Mouse (Mus musculus): ENCODE measurements around the gene Tmem245.

Tmem245 gene

DNA sequence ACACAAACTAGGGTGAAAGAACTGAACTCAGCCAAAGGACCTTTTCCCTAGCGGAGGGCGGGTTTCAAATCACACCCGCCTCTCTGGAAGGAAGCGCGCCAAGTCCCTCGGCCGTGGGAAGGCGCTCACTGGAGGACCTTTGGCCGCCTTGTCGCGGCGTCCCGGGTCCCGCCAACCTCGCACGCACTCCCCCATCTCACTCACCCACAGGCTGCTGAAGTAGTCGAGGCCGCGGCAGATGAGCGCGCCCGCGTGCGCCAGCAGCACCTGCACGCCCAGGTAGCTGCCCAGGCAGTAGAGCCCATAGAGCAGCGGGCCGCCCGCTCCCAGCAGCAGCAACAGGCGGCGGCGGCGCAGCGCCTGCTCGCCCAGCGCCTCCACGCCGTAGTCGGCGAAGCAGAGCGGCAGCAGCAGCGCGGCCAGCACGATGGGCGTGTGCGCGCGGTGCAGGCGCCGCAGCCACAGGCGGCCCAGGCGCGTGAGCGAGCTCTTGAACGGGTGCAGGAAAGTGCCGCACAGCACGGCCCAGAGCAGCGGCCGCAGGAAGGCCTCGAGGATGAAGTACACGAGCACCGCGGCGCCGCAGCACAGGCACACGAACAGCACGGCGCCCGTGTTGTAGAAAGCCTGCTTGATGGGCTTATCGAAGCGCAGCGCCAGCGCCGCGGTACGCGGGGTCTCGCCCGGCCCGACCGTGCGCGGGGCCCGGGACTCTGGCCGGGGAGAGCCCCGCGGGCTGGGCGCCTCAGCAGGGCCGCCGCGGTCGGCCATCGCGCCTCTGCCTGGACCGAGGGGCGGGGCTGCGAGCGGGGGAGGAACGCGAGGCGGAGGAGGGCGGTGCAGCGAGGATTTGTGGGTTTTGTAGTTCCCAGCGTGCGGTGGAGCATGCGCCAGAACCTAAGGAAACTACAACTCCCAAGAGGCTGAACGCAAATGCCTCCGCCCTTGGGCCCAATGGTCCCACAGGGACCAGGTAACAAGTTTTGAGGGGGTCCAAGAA, at the start of gene Tmem245:
Gene Tmem245 (minus strand): TSS at position 797 of the 1,000 bp plus-strand sequence.
- peak; percentile 94 for DNase-seq

DNA sequence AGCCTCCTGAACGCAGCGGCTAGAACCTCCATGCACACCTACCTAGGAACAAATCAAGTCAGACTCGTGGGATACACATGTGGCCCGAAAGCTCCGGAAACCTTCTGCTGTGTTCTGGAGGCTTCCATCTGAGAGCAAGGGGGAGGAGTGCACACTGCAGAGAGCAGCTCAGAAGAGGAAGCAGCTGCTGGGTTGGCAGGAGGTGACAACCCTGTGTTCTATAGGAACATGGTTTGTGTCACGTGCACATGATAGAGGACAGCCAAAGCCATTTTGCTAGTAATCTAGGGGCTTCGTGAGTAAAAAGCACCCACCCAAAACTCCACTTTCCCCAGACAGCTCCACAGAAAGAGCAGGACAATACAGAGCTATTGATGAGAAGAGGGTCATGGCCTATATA, 46.1 kb upstream of the Tmem245 start:
- DNase-seq = peak; percentile 48

DNA sequence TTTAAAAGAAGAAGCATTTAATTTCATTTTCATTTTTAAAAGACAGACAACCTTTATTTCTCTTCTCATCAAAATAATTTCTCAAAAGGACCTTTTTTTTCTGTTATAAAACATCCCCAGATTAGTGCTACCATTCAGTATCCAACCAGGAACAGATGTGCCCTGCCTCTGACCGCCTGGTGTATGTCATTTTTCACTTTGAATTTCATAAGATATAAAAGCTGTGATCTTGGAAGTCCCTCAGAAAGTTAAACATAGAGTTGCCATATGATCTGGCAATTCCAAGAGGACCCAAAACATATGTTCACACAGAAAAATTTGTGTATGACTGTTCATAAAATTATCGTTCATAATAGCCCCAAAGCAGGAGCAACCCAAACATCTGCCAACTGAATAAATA, 44.7 kb upstream of the Tmem245 start:
- no peak for DNase-seq

DNA sequence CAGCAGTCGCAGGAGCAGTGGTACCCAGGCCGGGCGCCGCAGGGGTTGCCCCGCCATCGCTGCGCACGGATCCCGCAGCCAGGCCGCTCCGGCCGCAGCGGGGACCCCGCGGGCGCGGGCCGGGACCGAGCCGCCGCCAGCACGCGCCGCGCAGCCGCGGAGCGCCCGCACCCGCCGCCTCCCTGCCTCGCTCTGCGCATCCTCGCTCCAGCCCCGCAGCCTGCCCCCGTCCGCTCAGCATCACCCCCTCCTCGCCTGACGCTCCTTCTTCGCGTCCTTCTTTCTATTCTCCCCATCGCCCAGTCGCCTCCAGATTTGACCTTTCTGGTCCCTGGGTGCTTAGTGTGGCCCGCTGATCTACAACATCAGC, 43.0 kb upstream of the Tmem245 start, which contains the start of gene Frrs1l:
Gene Frrs1l (minus strand): TSS at position 177 of the 370 bp plus-strand sequence.
- no peak for DNase-seq

DNA sequence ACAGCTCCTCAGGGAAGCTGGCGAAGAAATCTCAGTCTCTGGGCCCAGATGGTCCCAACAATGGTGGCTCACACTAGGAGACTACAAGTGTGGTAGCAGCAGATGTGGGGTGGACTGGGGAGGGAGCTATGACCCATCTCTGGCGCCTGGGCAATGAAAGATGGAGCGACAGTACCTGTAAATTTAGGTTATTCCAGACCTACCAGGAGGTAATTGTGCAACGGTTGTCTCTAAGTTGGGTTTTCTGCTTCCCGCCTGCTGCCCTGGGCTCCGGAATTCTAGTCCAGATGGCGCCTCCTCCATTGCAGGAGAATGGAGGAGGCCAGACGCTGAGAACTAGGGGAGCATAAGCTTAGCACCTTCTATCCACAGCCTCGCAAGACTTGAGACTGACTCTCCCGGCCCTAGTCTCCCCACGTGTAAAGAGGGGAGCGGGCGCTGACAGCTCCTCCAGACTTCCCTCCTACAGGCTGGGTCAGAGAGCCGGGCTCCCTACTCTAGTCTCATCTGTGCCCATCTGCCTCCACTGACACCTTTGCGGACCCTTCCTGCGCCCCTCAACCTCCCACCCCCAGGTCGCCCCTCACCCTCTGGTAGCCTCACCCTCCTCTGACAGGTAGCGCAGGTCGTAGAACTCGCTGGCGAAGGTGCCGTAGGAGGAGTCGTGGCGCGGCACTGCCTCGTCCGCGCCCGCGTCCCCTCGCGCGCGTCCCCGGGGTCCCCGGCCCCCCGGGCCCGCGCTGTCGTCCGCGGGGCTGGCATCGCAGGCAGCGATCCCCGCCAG, 42.4 kb upstream of the Tmem245 start:
- DNase-seq = no peak

DNA sequence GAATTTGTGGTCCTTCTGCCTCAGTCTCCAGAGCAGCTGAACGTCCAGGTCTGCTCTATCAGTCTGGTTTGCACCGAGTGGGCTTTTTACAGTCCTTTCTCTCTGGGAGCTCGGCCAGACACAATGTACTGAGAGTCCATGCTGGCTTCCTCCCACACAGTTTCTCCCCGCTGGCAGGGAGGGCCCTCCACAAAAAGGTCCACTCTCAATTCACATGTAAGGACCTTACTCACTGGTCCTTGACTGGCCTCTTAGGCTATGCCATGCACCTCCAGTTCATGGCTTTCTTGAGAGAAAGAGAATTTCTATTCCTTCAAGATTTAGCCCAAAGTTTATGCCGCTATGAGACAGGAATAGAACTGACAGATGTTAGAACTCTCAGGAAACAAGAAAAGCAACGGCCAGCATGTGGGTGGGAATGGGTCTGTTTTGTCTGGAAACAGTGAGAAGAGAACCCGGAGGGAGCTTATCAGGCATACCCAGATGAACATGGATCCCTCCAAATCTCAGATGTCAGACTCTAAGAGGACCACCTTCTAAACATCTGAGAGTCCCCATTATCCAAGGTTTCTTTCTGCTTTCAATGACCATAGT, 18.4 kb upstream of the Tmem245 start:
- no peak for DNase-seq

DNA sequence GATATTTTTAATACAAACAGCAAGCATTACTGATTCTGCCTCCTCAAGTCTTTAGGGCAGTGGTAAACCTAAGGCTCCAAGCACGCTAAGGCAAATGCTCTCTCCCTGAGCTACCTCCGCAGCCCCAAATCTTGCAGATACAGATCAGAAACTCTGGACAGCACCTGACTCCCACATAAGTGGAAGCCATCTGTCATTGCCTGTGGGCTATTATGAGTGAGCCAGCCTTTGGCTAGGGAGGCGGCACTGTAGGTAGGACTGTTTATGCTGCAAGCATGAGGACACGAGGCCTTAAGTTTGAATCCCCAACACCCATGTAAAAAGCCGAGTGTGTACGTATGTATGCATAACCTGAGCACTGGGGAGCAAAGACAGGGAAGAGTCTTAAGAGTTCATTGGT, 16.4 kb upstream of the Tmem245 start:
- no peak for DNase-seq

DNA sequence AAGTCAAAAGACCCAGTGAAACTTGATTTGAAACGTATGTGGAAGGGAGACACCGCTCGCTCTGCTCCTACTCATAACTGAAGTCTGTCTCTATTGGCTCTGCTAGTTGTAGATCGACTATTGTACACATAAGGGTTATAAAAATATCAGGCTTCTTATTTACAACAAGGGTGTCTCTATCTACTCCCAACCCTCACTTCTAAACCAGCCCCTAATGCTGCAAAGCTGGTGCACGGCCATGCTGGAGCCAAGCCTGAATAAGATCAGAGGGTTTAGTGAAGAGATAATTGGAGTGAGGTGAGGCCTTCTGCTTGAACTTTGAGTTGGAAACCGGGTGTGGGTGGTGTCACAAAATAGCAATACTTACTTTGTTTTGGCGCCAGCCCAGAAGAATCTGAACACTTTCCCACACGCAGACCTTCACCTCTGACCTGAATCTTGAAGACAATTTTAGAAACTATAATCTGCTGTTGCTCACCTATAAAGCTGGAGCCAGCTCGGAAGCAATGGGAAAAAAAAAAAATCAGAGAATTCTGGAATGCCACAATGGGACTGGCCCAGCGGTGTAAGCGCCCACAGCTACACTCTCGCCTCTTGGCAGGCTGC, 14.2 kb upstream of the Tmem245 start:
- no peak for DNase-seq

DNA sequence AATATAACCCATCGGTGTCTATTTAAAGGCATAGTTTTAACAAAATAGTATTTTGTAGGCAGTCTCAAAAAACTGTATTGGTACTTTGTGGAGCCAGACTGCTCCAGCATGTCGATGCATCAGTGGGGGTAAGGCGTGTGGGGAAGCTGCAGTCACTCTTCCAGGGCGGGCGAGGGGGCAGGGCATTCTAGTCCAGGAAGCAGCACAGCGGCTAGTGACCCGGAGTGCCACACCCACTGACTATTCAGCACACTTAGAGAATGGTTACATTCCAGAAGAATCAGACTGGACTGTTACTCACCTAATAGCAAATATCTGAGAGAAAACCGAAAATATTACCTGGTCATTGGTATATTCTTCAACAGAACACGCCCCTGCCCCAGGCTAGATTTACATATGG, 10.3 kb upstream of the Tmem245 start:
- no peak for DNase-seq

DNA sequence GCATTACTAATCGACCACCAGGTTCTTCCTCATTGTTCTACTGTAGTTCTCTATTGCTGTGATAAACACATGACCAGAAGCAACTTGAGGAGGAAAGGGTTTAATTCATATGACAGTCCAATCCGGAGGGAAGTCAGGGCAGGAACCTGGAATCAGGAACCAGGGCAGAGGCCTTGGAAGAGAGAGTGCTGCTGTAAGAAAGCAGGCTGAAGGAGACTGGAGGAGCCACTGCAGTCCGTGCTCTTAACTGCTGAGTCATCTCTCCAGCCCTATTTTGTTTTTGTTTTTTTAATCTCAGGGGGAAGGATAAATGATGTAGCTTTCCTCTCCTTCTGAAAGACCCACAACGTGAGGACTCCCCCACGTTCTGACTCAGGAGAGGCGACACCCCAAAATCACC, 6.0 kb upstream of the Tmem245 start:
- DNase-seq = no peak

DNA sequence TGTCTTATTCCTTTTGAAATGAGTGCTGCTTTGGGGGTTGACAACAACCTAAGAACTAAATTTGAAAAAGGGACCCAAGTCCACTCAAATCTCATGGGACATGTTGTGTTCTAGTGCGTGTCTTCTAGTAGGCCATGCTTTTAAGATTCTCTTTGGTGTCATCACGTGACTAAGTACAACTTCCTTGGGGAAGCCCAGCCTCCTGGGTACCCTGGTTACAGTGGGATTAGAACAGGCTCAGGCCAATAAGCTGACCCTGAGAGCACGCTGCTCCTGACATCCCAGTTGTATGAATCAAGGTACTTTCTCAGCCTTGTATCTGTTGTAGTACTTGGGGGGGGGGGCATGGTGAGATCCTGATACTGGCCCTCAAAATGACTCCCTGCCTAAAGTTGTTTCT, 4.5 kb upstream of the Tmem245 start:
- DNase-seq = no peak

DNA sequence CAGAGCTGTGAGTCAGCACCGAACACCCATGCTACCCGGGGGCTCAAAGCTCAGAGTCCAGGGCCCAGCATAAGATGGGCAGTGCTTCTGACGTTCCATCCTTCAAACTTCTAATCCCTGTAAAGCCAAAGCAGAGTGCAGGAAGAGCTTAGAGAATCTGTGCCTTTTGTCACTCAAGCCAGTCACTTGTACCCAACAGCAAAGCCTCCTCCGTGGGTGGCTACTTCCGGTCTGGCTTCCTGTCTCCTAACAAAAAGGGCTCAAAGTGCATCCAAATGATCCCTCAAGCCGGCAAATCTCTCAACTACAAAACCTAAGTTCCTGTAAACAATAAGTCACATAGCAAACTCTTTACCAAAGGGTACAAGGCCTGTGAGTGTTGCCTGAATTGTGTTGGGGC, 2.3 kb upstream of the Tmem245 start:
- peak; percentile 26 for DNase-seq

DNA sequence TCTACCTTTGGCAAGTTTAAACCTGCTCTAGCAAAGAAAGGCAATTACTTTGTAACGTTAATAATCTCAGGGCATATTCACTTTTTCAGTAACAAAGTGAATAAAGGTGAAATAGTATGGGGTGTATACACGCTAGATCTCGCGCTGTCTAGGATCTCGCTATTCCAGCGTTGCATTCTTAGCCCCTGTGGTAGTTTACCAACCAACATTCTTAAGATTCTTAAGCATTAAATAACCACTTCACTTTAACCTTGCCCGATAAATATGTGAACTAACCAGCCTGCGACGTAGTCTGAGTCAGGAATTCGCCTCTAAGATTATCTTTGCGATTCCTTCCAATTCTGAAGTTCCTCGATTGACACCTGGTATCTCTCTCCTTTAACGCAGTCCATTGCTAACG, 1.1 kb downstream of the Tmem245 start:
- DNase-seq = no peak

DNA sequence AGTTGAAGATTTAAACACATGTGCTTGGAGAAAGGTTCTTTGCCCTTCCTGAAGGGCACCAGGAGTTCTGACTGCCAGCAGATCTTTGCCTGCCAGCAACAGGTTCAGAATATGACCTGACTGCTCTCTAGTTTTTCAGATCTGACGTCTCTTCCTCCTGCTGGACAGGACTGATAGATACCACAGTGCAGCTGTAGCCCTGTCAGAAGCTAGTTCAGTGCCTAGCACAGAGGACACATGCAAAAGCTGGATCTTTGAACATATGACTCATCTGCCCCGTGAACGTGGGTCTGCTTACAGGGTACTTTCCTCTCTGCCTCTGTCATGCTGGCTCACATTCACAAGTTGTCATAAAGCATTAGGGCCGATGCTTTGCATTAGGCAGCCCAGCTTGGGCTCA, 3.0 kb downstream of the Tmem245 start:
- DNase-seq = no peak

DNA sequence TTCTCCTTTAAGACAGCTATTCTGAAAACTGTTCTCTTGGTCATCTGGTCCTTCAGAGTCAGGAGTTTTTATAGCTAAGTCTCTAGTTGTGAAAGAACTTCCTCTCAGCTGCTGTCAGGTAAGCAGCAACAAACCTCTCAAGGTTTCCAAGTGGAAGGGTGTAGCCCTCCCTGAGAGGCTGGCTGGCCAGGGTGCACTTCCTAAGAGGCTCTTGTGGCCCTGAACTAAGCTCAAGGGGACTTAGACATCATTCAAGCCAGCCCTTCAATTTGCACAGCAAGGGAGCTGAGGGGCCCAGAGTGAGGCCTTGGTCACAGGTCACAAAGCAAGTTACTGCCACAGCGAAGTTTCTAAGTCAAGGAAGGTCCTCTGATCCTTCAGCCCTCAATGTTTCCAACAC, 4.0 kb downstream of the Tmem245 start:
- DNase-seq = no peak

DNA sequence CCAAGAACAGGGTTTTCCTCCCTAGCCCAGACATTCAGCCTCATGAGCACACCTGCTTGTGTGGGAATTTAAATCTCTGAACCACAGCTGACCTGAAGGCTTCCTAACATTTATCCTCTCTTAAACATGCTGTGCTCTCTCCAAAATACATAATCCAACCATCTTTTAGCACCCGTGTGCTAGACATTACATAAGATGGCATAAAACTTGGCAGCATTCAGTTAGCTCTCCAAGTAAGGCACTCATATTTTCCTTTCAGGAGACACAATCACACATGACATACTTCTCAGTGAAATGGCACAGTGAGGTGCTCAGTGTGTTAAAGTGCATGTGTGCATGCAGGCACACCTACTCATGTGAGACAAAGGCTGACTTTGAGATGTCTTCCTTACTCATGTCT, 4.7 kb downstream of the Tmem245 start:
- no peak for DNase-seq

DNA sequence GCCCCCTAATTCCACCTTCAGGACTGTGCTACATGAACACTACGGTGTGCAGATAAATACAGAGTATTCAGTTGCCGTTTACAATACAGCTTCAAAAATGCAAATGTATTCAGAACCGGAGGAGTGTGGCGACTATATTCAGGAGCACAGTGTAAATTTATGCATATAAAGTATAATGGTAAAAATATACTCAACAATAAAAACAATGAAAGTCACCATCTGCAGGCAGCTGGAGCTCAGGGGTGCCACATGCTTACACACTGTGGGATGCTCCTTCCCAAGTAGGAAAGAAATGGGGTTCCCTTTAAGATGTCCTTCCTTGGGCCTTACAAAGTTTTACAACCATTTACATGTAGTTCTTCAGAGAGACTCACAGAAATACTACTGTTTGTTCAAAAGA, 5.8 kb downstream of the Tmem245 start:
- DNase-seq = no peak

DNA sequence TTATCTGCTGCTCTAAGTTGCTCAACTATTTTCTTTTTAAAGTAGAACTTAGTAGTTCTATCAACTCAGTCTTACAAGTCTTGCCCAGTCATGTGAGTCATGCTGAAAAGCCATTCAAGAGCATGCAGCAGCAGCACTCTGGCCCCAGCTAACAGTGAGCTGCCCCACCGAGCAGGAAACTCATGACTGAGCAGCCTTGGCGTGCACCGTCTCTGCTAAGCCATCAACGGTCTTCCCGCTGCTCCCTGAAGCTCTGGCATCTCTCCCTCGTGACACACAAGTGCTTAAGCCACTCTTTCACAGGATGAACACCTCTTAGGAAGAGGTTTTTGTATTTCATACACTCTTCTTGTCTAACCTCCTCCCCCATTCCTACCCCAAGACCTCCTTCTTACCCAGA, 10.1 kb downstream of the Tmem245 start:
- DNase-seq = no peak

DNA sequence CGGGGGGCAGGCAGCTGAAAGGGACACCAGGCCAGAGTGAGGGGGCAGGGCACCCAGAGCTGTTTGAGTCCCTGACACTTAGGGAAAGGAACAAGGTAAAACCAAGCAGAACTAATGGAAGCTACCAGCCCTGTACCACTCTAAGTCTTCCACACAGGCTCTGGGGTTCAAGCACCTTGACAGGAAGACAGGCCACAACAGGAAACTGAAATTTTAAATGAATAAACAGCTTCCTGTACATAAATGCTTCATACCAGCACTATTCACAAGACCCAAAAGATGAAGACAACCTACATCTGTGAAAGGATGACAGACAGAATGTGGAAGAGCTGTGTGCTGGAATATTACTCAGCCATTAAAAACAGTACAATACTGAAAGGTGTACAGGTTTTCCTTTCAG, 11.9 kb downstream of the Tmem245 start:
- DNase-seq = no peak

DNA sequence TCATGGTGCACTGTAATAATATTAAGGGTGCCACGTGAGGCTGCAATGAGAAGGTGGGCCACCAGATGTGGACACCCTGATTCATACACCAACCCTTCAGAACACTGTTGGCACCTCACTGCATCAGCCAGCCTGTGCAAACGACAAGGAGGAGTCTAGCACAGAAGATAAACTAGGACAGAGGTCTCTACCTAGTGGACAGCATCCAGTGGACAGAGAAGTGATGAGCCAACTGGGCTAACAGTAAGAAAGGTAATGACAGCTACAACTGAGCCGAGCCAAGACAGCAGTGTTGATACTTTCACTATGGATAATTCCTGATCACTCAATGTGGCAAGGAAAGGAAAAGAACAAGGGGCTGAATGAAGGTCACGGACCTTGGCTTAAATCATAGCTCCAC, 14.1 kb downstream of the Tmem245 start:
- DNase-seq = no peak

DNA sequence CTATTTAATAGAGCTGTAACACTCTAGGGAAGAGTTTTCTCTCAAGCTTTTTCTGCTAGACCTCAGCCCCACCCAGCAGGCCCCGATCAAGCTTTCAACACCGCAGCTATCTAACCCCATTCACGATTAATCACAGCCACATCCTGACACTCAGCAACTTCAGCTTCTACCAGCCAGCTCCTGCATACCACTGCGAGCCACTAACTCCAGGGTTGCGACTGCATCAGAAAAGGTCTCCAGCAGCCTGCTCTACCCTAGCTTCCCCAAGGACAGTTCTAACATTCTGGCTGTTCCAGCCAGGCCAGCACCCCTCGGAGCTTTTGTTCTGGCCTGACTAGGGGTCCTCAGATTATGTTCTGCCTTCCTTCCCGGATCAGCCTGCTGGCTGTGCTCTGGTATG, 15.1 kb downstream of the Tmem245 start:
- no peak for DNase-seq

DNA sequence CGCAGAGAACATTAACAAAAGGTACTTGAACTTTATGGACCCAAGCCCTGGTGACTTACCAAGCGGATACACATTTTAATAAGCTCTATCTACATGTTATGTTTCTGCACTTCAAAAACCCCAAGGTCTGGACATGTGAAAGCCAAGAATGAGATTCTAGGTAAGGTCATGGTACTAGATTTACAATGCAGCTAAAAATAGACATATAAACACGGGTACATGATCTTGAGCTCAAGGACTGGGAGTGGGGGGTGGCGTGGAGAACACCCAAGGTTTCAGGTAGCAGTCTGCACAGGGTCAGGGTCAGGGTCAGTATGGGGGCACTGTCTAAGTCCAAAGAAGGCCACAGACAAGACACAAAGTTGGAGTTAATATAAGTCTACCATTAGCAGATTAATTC, 16.9 kb downstream of the Tmem245 start:
- no peak for DNase-seq

DNA sequence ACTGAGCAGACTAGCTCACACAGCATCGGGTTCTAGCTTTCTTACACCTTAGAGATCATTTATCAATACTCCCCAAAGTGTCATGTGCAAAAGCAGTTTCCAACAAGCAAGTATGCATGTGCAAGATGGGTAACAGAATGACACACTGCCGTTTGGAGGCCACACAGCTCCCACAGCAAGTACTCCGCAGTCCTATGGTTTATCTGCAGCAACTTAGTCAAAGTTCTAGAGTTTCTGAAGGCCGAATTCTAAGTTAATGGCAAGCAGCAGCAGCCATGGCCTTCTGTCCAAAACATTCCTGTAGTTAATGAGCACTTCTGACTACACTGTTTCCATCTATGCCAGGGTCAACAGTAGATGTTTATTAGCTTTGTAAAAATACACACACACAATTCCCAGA, 20.3 kb downstream of the Tmem245 start:
- DNase-seq = no peak

Measured in thymus, postnatal 14 days (tissue).